Mouse (Mus musculus): ENCODE measurements around the gene Vcl. TPM values are rescaled to one million over a fixed set of nuclear protein-coding genes. Genes with fewer than 3 reads are reported as not detected.
A peak's percentile ranks its signal among the peaks of the same experiment; 100 is the strongest.

The Vcl gene
- total and polyA plus RNA-seq, 2 experiments: 9.5 to 12.1 TPM

- DNase-seq (ENCODE audit: extremely low read depth, low read depth, low spot score): peak; percentile 37
- Histone ChIP-seq H3K4me3 (ENCODE audit: insufficient read depth, low read depth, low read length) (no peak overlapping the region), H3K27me3 (ENCODE audit: control insufficient read depth, insufficient read depth, low read length) (no peaks in the 10 kb centered on the region), H3K4me1 (ENCODE audit: control insufficient read depth, insufficient read depth, low read length) (peaks cover 34% of the 10 kb centered on the region), H3K9ac (ENCODE audit: low read depth, low read length) (peak overlapping the region; percentile 63), H3K36me3 (ENCODE audit: control insufficient read depth, insufficient read depth, low read length) (peaks cover 19% of the 10 kb centered on the region), H3K79me2 (ENCODE audit: control insufficient read depth, insufficient read depth, low read length) (peaks cover 35% of the 10 kb centered on the region), H3K27ac (replicated peaks; ENCODE audit: insufficient read depth, low read depth, low read length) (peak overlapping the region; percentile 55)
- TF ChIP-seq CTCF (IDR thresholded peaks at IDR 0.05; ENCODE audit: low read depth, low read length): no peak
- 11% methylated on average over 1 of the region's 1 CpGs for WGBS
Measured at GRCm38 (mm10) chr14:21082823-21083222, 153.6 kb downstream of the Vcl start.

Other genes with a start within 250 kb of the Vcl start
- gene Fut11, start 234.4 kb upstream of the Vcl start, total RNA-seq (2014; rRNA removed): 3.3 and 3.7 TPM in 2 replicates
- gene Fut11, start 234.4 kb upstream of the Vcl start, polyA plus RNA-seq (2012; rRNA removed): 2.5 and 3.8 TPM in 2 replicates
- gene Chchd1, start 226.4 kb upstream of the Vcl start, total RNA-seq (2014; rRNA removed): 92.7 and 112 TPM in 2 replicates
- 23.8 and 31.0 TPM in 2 replicates for gene Chchd1, start 226.4 kb upstream of the Vcl start, polyA plus RNA-seq (2012; rRNA removed)
- 11.4 and 19.6 TPM in 2 replicates for gene Zswim8, start 221.8 kb upstream of the Vcl start, total RNA-seq (2014; rRNA removed)
- gene Zswim8, start 221.8 kb upstream of the Vcl start, polyA plus RNA-seq (2012; rRNA removed): 58.6 and 95.0 TPM in 2 replicates
- gene Ndst2, start 194.8 kb upstream of the Vcl start, total RNA-seq (2014; rRNA removed): 10.8 and 13.2 TPM in 2 replicates
- 22.8 and 33.2 TPM in 2 replicates for gene Ndst2, start 194.8 kb upstream of the Vcl start, polyA plus RNA-seq (2012; rRNA removed)
- gene Camk2g, start 135.3 kb upstream of the Vcl start, total RNA-seq (2014; rRNA removed): 7.9 and 9.9 TPM in 2 replicates
- 5.0 and 7.9 TPM in 2 replicates for gene Camk2g, start 135.3 kb upstream of the Vcl start, polyA plus RNA-seq (2012; rRNA removed)
- 1.2 and 2.1 TPM in 2 replicates for gene Plau, start 92.7 kb upstream of the Vcl start, total RNA-seq (2014; rRNA removed)
- 0.19 and 0.57 TPM in 2 replicates for gene Plau, start 92.7 kb upstream of the Vcl start, polyA plus RNA-seq (2012; rRNA removed)
- 126 and 143 TPM in 2 replicates for gene Ap3m1, start 123.1 kb downstream of the Vcl start, total RNA-seq (2014; rRNA removed)
- gene Ap3m1, start 123.1 kb downstream of the Vcl start, polyA plus RNA-seq (2012; rRNA removed): 44.8 and 55.2 TPM in 2 replicates
- 877 and 924 TPM in 2 replicates for gene Adk, start 123.2 kb downstream of the Vcl start, total RNA-seq (2014; rRNA removed)
- gene Adk, start 123.2 kb downstream of the Vcl start, polyA plus RNA-seq (2012; rRNA removed): 231 and 284 TPM in 2 replicates